Mouse (Mus musculus) liver, embryonic 11.5 days (tissue): ENCODE data around the gene Asf1b. TPM values are rescaled to one million over a fixed set of nuclear protein-coding genes. Genes with fewer than 3 reads are reported as not detected.
A peak's percentile ranks its signal among the peaks of the same experiment; 100 is the strongest.
"Not testable (repeated sequence)": the region's sequence is repeated elsewhere in the genome, so short reads cannot be mapped to it uniquely, and the experiment has no call there.

Source experiments
- ATAC-seq: fragments of 200-750 bp; cut with Nextera tagmentation; replicated peaks from 2 replicates; pipeline ENCODE4 v1.8.0; 2017; ENCODE audit warnings: moderate number of reproducible peaks, mild to moderate bottlenecking, moderate TSS enrichment, moderate library complexity; ENCODE audit not compliant: low FRiP score
- DNase-seq: peaks from one replicate; pipeline ENCODE4 v3.0.0-alpha.2; 2017; ENCODE audit warnings: low spot score
- H3K27ac ChIP-seq: fragments of 300-500 bp; sonication (generic); 2 replicates; pipeline ENCODE4 v1.5.1; 2014; ENCODE audit warnings: mild to moderate bottlenecking, low read depth, low read length, control low read depth
- H3K27me3 ChIP-seq: fragments of 300-500 bp; sonication (generic); replicated peaks from 2 replicates; pipeline ENCODE4 v1.6.1; 2014; ENCODE audit warnings: low read length, mixed read lengths; ENCODE audit not compliant: control insufficient read depth, insufficient read depth
- H3K36me3 ChIP-seq: fragments of 300-500 bp; sonication (generic); 2 replicates; pipeline ENCODE4 v1.6.1; 2014; ENCODE audit warnings: mild to moderate bottlenecking, low read length, moderate library complexity, mixed read lengths; ENCODE audit not compliant: control insufficient read depth, insufficient read depth
- H3K4me1 ChIP-seq: fragments of 300-500 bp; sonication (generic); replicated peaks from 2 replicates; pipeline ENCODE4 v1.6.1; 2014; ENCODE audit warnings: low read length, mixed read lengths; ENCODE audit not compliant: control insufficient read depth, insufficient read depth
- H3K4me2 ChIP-seq: fragments of 300-500 bp; sonication (generic); 2 replicates; pipeline ENCODE4 v1.6.1; 2014; ENCODE audit warnings: mild to moderate bottlenecking, control low read depth, moderate library complexity
- H3K4me3 ChIP-seq: fragments of 300-500 bp; sonication (generic); 2 replicates; pipeline ENCODE4 v1.5.1; 2014; ENCODE audit warnings: low read depth, low read length, control low read depth
- H3K9ac ChIP-seq: fragments of 300-500 bp; sonication (generic); 2 replicates; pipeline ENCODE4 v1.6.1; 2014; ENCODE audit warnings: low read depth, low read length, control low read depth
- H3K9me3 ChIP-seq: fragments of 300-500 bp; sonication (generic); 2 replicates; pipeline ENCODE4 v1.6.1; 2016; ENCODE audit warnings: low read length, inconsistent platforms, mixed read lengths; ENCODE audit not compliant: control insufficient read depth
- WGBS: fragments of 180-500 bp; shearing (Covaris S2); extraction: QIAGEN DNeasy Blood & Tissue Kit; methylation state at CpG from one replicate; pipeline ENCODE4 v1.1.7; 2014; 5-methylcytosine and 5-hydroxymethylcytosine counted together
- polyA plus RNA-seq: library from polyadenylated mRNA; unstranded; fragments of >200 nt; fragmentation: Nextera tagmentation; extraction: Ambion mirVana; gene quantifications from 2 replicates; pipeline ENCODE4 v1.2.1, GENCODE M21; 2014

The Asf1b gene
- polyA plus RNA-seq, 1 experiment from 2014 or later, result 109 TPM

DNA sequence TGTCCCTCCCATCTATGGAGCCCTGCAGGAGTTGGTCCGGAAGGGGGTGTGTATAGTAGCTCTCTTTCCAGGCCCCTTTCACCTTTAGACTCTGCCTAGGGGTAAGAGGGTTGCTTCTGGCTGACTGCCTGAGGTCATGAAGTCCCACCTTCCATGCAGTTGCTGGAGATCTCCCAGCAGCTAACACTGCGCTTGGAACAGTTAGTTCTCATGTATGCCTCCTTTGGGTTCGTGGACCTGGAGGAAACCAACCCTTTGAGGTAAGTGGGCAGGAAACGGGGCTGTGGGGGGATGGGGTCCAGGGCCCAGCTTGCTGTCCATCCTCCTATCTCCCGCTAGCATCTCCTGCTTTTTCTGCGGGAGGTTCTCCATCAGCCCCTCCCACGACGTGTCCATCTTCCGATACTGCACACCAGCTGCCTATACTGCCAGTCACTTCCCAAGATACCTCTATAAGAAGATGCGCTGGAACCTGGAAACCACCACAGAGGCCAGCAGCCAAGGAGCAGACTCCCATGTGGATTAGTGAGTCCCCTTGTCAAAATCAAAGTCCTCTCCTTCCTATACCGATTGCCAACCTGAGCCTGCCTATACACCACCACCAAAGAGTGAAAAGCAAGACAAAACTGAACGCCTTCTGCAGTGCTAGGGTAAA lies 47.8 kb downstream of the Asf1b start:
- WGBS, result 64% methylated on average over 12 of the region's 12 CpGs
- H3K4me2 ChIP-seq, result no peak overlapping the region
- no peak overlapping the region for H3K4me3 ChIP-seq
- H3K4me1 ChIP-seq, result peaks cover 22% of the 10 kb centered on the region
- H3K9ac ChIP-seq, result no peak overlapping the region
- 0 out of 2 replicates have a peak, but pooled peaks cover 2% of the 10 kb centered on the region for H3K27me3 ChIP-seq
- no peak for DNase-seq
- no peak for ATAC-seq
- H3K9me3 ChIP-seq, result no peaks in the 10 kb centered on the region
- no peak overlapping the region for H3K27ac ChIP-seq
- peaks cover 18% of the 10 kb centered on the region for H3K36me3 ChIP-seq

DNA sequence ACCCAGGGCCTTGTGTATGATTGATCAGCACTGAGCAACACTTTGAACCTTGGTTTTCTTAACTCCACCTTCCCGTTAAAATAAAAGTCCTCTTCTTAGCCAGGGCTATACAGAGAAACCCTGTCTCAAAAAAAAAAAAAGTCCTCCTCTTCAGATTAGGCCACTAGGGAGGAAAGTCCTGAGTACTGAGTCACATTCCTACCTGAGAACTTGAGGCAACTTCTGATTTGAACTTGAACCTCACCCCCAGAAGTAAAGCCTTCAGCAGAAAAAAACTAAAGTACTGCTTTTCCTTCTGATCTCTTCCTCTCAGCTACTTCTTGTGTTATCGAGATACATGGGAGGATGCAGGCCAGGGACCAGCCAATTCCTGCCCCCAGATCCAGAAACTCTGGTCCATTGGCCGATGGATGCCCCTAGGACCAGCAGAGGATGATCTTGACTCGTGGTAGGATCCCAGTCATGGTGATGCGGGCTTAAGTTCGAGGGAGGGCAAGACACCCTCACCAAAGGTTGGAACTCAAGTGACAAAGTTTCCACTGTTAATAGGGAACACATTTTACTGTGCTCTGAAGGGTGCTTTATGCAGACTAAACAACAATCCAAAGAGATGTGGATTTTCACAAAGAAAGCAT lies 48.4 kb downstream of the Asf1b start:
- no peak for DNase-seq
- Histone ChIP-seq H3K36me3 (peaks cover 18% of the 10 kb centered on the region), H3K27me3 (0 out of 2 replicates have a peak, but pooled peaks cover 2% of the 10 kb centered on the region), H3K9ac (peak overlapping the region; percentile 71), H3K4me2 (peak overlapping the region; percentile 92), H3K9me3 (no peaks in the 10 kb centered on the region), H3K4me1 (peaks cover 21% of the 10 kb centered on the region), H3K27ac (no peak overlapping the region), H3K4me3 (no peak overlapping the region; the same call in 1 of the 2 replicates)
- 77% methylated on average over 6 of the region's 6 CpGs for WGBS
- ATAC-seq, result no peak

DNA sequence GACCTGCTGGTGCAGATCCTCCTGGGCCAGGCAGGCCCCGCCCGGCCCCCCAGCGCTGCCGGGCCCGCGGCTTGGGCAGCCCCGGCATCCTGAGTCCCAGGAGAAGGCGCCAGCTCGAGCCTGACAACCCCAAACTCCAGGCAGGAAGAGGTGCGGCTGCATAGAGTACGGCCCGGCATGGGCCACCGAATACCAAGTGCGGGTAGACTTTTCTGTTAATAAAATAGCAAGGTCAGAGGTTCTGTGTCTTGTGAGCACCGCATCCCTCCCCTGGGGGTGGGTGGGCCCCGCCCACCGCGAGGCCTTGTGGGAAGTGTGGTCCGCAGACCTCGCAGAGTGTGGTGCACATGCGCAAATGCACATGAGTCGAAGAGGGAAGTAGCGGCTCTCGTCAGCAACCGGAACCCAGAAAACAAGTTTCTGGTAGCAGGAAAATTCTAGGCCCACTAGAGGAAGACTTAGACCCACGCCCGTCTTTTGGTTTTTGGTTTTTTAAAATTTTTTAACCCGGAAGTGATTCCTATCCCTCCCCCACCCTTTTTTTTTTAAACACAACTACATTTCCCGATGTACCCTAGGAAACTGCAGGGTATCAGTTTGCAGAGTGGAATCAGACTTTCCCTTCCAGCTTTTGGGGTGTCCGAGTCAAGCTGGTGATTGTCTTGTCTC lies 49.4 kb downstream of the Asf1b start:
- H3K27me3 ChIP-seq, result peaks cover 4% of the 10 kb centered on the region
- H3K4me3 ChIP-seq, result peak overlapping the region; percentile 59
- ATAC-seq (peak; percentile 88), DNase-seq (peak; percentile 91)
- H3K4me1 ChIP-seq, result peaks cover 14% of the 10 kb centered on the region
- WGBS, result 3% methylated on average over 30 of the region's 30 CpGs
- peaks cover 17% of the 10 kb centered on the region for H3K36me3 ChIP-seq
- H3K9me3 ChIP-seq, result no peaks in the 10 kb centered on the region
- H3K9ac ChIP-seq, result peak overlapping the region; percentile 71
- peak overlapping the region; percentile 92 for H3K4me2 ChIP-seq
- H3K27ac ChIP-seq, result peak overlapping the region; percentile 88

DNA sequence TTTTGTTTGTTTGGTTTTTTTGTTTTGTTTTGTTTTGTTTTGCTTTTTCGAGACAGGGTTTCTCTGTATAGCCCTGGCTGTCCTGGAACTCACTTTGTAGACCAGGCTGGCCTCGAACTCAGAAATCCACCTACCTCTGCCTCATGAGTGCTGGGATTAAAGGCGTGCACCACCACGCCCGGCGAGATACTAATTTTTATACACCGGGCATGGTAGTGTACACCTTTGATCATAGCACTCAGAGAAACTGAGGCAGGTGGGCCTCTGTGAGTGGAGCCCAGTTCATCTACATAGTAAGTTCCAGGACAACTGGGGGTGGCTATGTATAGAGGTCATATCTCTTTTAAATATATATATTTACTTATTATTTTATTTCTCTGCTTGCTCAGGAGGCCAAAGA lies 50.2 kb downstream of the Asf1b start:
- Histone ChIP-seq H3K4me1 (peaks cover 14% of the 10 kb centered on the region), H3K27me3 (peaks cover 13% of the 10 kb centered on the region)
- WGBS, result 91% methylated on average over 7 of the region's 7 CpGs
- not testable (repeated sequence) for ATAC-seq, H3K36me3 ChIP-seq, H3K4me3 ChIP-seq, H3K27ac ChIP-seq, H3K9me3 ChIP-seq, H3K9ac ChIP-seq, H3K4me2 ChIP-seq, DNase-seq

DNA sequence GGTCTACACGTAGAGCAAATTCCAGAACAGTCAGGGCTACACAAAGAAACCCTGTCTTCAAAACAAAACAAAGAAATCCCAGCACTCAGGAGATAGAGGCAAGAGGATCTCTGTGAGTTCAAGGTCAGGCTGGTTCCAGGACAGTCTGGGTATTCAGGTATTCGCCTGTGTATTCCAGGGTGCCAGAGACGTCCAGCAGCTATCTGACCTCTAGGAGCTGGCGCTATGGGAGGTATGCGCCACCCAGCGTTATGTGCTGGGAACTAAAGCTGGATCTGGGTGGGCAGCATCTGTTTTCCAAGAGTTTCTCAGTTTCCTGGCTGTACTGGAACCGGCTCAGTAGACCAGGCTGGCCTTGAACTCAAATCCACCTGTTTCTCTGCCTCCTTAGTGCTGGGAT lies 53.1 kb downstream of the Asf1b start:
- no peaks in the 10 kb centered on the region for H3K36me3 ChIP-seq
- H3K9ac ChIP-seq, result no peak overlapping the region
- ATAC-seq (no peak), DNase-seq (no peak)
- 35% methylated on average over 7 of the region's 7 CpGs for WGBS
- no peak overlapping the region for H3K4me3 ChIP-seq
- H3K4me1 ChIP-seq, result peaks cover 16% of the 10 kb centered on the region
- no peak overlapping the region for H3K4me2 ChIP-seq
- peaks cover 39% of the 10 kb centered on the region for H3K27me3 ChIP-seq
- H3K9me3 ChIP-seq, result no peaks in the 10 kb centered on the region
- H3K27ac ChIP-seq, result no peak overlapping the region

DNA sequence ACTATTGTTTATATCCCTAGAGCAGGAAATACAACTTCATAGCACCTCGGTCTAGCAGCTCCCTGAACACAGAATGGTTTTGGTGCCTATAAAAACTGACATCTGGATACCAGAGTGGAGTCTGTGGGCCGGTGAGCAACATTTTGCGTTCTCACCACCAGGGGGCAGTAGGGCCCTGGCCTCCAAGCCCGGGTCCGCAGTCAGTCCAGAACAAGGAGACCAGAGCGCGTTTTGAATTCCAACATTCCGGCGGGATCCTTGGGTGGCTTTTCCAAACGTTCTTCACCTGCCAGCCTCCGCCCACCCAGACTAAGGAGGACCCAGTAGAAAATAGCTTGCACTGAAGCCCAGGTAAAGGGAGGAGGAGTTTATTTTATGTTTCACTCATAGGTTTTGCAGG lies 54.6 kb downstream of the Asf1b start:
- H3K27me3 ChIP-seq, result peaks cover 46% of the 10 kb centered on the region
- WGBS, result under 1% methylated on average over 11 of the region's 11 CpGs
- H3K4me3 ChIP-seq, result 0 out of 2 replicates have a peak overlapping the region, but pooled peaks have one; percentile 6
- H3K36me3 ChIP-seq, result no peaks in the 10 kb centered on the region
- H3K4me1 ChIP-seq, result peaks cover 11% of the 10 kb centered on the region
- H3K9me3 ChIP-seq, result no peaks in the 10 kb centered on the region
- ATAC-seq, result peak; percentile 60
- H3K9ac ChIP-seq, result no peak overlapping the region
- no peak overlapping the region for H3K27ac ChIP-seq
- peak; percentile 81 for DNase-seq
- H3K4me2 ChIP-seq, result no peak overlapping the region

GRCm38 (mm10) chr8:84010625-84011611 lies 55.6 kb downstream of the Asf1b start:
- H3K4me1 ChIP-seq, result peaks cover 8% of the 10 kb centered on the region
- H3K27me3 ChIP-seq, result peaks cover 46% of the 10 kb centered on the region
- peak; percentile 57; the same call in 1 of the 2 replicates for ATAC-seq
- DNase-seq, result peak; percentile 71
- WGBS, result 2% methylated on average over 83 of the region's 83 CpGs
- no peak overlapping the region for H3K27ac ChIP-seq
- no peaks in the 10 kb centered on the region for H3K36me3 ChIP-seq
- no peak overlapping the region for H3K9ac ChIP-seq
- H3K9me3 ChIP-seq, result 0 out of 2 replicates have a peak, but pooled peaks cover under 1% of the 10 kb centered on the region
- H3K4me2 ChIP-seq, result peak overlapping the region; percentile 71
- H3K4me3 ChIP-seq, result peak overlapping the region; percentile 57
